Mouse (Mus musculus) midbrain, embryonic 15.5 days (tissue): ENCODE measurements around the gene Phf2. TPM values are rescaled to one million over a fixed set of nuclear protein-coding genes. Genes with fewer than 3 reads are reported as not detected.

ENCODE experiments used
- ATAC-seq: fragments of 200-750 bp; cut with Nextera tagmentation; replicated peaks from 2 replicates; pipeline ENCODE4 v1.8.0; 2017; ENCODE audit warnings: moderate TSS enrichment
- H3K27ac ChIP-seq: fragments of 300-500 bp; sonication (generic); 2 replicates; pipeline ENCODE4 v1.5.1; 2015; ENCODE audit warnings: mild to moderate bottlenecking, inconsistent platforms
- H3K27me3 ChIP-seq: fragments of 300-500 bp; sonication (generic); replicated peaks from 2 replicates; pipeline ENCODE4 v1.6.1; 2015; ENCODE audit warnings: inconsistent platforms
- H3K36me3 ChIP-seq: fragments of 300-500 bp; sonication (generic); replicated peaks from 2 replicates; pipeline ENCODE4 v1.6.1; 2015; ENCODE audit warnings: inconsistent platforms
- H3K4me1 ChIP-seq: fragments of 300-500 bp; sonication (generic); 2 replicates; pipeline ENCODE4 v1.6.1; 2015; ENCODE audit warnings: inconsistent platforms
- H3K4me2 ChIP-seq: fragments of 300-500 bp; sonication (generic); 2 replicates; pipeline ENCODE4 v1.6.1; 2015; ENCODE audit warnings: inconsistent platforms, mild to moderate bottlenecking, moderate library complexity
- H3K4me3 ChIP-seq: fragments of 300-500 bp; sonication (generic); 2 replicates; pipeline ENCODE4 v1.5.1; 2015; ENCODE audit warnings: mild to moderate bottlenecking, inconsistent platforms
- H3K9ac ChIP-seq: fragments of 300-500 bp; sonication (generic); 2 replicates; pipeline ENCODE4 v1.6.1; 2015; ENCODE audit warnings: mild to moderate bottlenecking, inconsistent platforms
- H3K9me3 ChIP-seq: fragments of 300-500 bp; sonication (generic); 2 replicates; pipeline ENCODE4 v1.6.1; 2016; ENCODE audit warnings: inconsistent platforms
- WGBS: fragments of 180-500 bp; shearing (Covaris S2); methylation state at CpG from one replicate; pipeline ENCODE4 v1.1.7; 2015; ENCODE audit warnings: mixed read lengths; 5-methylcytosine and 5-hydroxymethylcytosine counted together
- polyA plus RNA-seq: library from polyadenylated mRNA; unstranded; fragments of >200 nt; fragmentation: Nextera tagmentation; extraction: Ambion mirVana; gene quantifications from 2 replicates; pipeline ENCODE4 v1.2.1, GENCODE M21; 2015

Phf2 gene
- polyA plus RNA-seq, 1 experiment from 2014 or later: 10.7 TPM

- Histone ChIP-seq H3K4me2 (no peak overlapping the region), H3K4me3 (no peak overlapping the region), H3K4me1 (0 out of 2 replicates have a peak, but pooled peaks cover 5% of the 10 kb centered on the region), H3K36me3 (no peaks in the 10 kb centered on the region), H3K27me3 (no peaks in the 10 kb centered on the region), H3K9me3 (no peaks in the 10 kb centered on the region), H3K9ac (no peak overlapping the region), H3K27ac (no peak overlapping the region)
- WGBS: 89% methylated on average over 8 of the region's 8 CpGs
- no peak for ATAC-seq
Observed at GRCm38 (mm10) chr13:48760855-48761436, 110.0 kb downstream of the Phf2 start.

DNA sequence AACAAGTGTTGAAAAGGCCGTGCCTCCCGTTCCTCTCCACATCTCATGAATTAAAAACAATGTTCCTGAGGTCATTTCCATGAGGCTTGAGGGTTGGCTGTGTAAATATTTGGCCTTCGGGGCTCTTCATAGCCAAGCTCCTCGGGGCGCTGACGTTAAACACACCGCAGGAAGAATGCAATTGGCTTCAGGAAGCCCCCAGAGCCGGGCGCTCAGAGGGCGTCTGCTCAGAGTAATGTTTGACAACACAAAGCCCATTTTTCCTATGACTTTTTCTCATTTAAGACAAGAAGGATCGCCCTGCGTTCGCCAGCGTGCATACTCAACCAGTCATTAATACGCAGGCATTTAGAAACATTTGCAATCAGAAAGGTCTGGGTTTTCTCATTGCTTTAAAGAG, 114.2 kb downstream of the Phf2 start:
- Histone ChIP-seq H3K27ac (no peak overlapping the region), H3K4me3 (no peak overlapping the region), H3K4me1 (no peaks in the 10 kb centered on the region), H3K9me3 (no peaks in the 10 kb centered on the region), H3K9ac (no peak overlapping the region), H3K4me2 (no peak overlapping the region), H3K36me3 (no peaks in the 10 kb centered on the region), H3K27me3 (no peaks in the 10 kb centered on the region)
- no peak for ATAC-seq
- 65% methylated on average over 15 of the region's 15 CpGs for WGBS

Other genes starting within 250 kb of the Phf2 start
- 16.1 and 18.6 TPM in 2 replicates for gene Ptpdc1, start 245.5 kb downstream of the Phf2 start, polyA plus RNA-seq
- gene Barx1, start 208.1 kb downstream of the Phf2 start, polyA plus RNA-seq: not detected in 2 replicates
- 10.7 and 11.0 TPM in 2 replicates for gene Fam120a, start 96.9 kb upstream of the Phf2 start, polyA plus RNA-seq